Mouse (Mus musculus): ENCODE data around the gene Papss2. TPM values are rescaled to one million over a fixed set of nuclear protein-coding genes. Genes with fewer than 3 reads are reported as not detected.

Papss2 gene
- polyA plus RNA-seq, 1 experiment from 2014 or later, result 2.1 TPM

DNA sequence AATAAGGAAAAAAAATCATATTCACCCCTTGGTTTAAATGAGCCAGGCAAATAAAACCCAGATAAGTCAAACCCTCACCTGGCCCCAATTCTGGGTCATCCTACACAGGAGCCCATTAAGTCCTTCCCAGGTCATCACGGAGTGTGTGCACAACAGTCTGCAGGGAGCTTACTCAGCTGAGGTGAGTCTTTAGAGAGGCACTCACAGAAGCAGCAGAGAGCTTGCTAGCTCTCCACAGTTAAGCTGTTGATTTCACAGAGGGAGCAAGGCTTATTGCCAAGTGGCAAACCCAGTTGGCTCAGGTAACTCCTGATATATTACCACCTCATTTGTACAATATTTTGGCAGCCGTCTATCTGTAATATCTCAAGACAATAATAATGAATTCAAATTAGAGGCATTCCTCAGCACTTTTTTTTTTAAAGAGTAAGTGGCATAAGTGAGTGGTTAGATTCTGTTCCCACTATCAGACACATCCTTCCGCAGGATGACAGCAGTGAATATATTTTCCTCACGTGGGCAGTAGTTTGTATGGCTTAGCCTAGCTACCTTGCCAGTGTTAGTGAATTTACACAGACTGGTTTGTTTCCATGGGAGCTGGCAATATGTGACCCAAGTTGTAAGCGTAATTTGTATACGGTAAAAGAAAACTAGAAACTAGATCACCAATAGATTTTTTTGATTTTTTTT, 9.1 kb downstream of the Papss2 start:
- no peak overlapping the region for H3K4me2 ChIP-seq
- no peaks in the 10 kb centered on the region for H3K27me3 ChIP-seq (ENCODE audit: control insufficient read depth, insufficient read depth, low read length)
- no peak overlapping the region for H3K9ac ChIP-seq (ENCODE audit: low read length)
- 85% methylated on average over 6 of the region's 6 CpGs for WGBS
- H3K4me1 ChIP-seq (ENCODE audit: control insufficient read depth, insufficient read depth, low read length), result no peaks in the 10 kb centered on the region
- no peak overlapping the region for H3K4me3 ChIP-seq (ENCODE audit: low read depth, low read length)
- H3K27ac ChIP-seq (ENCODE audit: low read depth, low read length), result no peak overlapping the region
- DNase-seq (ENCODE audit: low spot score, missing footprints) (no peak), ATAC-seq (ENCODE audit: low FRiP score) (no peak)
- no peaks in the 10 kb centered on the region for H3K36me3 ChIP-seq (ENCODE audit: control insufficient read depth, insufficient read depth, low read length)
- H3K9me3 ChIP-seq (ENCODE audit: control insufficient read depth, low read length), result no peaks in the 10 kb centered on the region

DNA sequence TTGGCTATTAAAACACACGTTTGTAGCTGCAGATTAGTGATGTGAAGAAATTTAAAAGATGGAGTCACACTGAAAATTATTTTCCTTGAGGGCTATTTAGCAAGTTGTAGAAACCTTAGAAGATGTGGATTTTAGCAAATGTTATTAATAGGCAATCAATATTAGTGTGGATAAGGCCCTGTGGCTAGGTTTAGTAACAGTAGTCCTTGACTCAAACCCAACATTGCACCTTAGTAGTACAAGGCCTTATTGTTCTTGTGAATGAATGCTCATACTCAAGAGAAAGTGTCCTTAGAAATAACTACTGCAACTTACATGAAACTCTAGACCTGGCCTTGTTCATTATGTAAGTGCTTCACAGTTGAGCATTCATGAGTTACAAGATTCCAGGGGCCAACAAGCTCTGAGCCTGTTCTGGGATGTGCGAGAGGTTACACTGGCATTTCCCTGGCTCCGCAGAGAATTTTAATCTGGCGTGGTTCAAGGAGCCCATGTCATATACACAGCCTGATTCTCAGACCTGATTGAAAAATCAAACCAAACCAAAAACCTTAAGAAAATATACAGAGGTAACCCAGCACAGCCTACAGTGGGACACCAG, 10.7 kb downstream of the Papss2 start:
- no peaks in the 10 kb centered on the region for H3K9me3 ChIP-seq (ENCODE audit: control insufficient read depth, low read length)
- H3K36me3 ChIP-seq (ENCODE audit: control insufficient read depth, insufficient read depth, low read length), result no peaks in the 10 kb centered on the region
- no peak overlapping the region for H3K27ac ChIP-seq (ENCODE audit: low read depth, low read length)
- H3K4me3 ChIP-seq (ENCODE audit: low read depth, low read length), result no peak overlapping the region
- 86% methylated on average over 4 of the region's 4 CpGs for WGBS
- no peak overlapping the region for H3K4me2 ChIP-seq
- DNase-seq (ENCODE audit: low spot score, missing footprints) (peak; percentile 31), ATAC-seq (ENCODE audit: low FRiP score) (no peak)
- no peaks in the 10 kb centered on the region for H3K4me1 ChIP-seq (ENCODE audit: control insufficient read depth, insufficient read depth, low read length)
- no peak overlapping the region for H3K9ac ChIP-seq (ENCODE audit: low read length)
- H3K27me3 ChIP-seq (ENCODE audit: control insufficient read depth, insufficient read depth, low read length), result no peaks in the 10 kb centered on the region

DNA sequence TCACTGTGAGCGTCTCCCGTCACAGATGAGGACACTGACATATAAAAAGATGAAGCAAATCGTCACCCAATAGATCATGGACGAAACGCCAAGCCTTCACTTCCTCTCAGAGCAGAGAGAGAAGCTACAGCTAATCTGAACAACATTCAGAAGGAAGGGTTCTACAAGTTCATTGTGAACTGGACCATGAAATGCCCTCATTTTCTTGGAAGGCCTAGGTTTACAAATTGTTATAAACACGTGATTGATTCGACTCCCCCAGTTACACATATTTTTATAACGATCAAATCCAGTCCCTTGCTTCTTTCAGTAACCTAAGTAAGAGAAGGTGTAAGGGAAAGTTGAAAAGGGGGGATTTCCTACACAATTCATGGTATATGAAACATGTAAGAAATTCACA, 11.4 kb downstream of the Papss2 start:
- Histone ChIP-seq H3K4me3 (ENCODE audit: low read depth, low read length) (no peak overlapping the region), H3K9me3 (ENCODE audit: control insufficient read depth, low read length) (no peaks in the 10 kb centered on the region), H3K27me3 (ENCODE audit: control insufficient read depth, insufficient read depth, low read length) (no peaks in the 10 kb centered on the region), H3K27ac (ENCODE audit: low read depth, low read length) (no peak overlapping the region), H3K36me3 (ENCODE audit: control insufficient read depth, insufficient read depth, low read length) (no peaks in the 10 kb centered on the region), H3K4me1 (ENCODE audit: control insufficient read depth, insufficient read depth, low read length) (no peaks in the 10 kb centered on the region), H3K4me2 (no peak overlapping the region), H3K9ac (ENCODE audit: low read length) (no peak overlapping the region)
- ATAC-seq (ENCODE audit: low FRiP score) (no peak), DNase-seq (ENCODE audit: low spot score, missing footprints) (peak; percentile 56)
- WGBS, result 89% methylated on average over 8 of the region's 8 CpGs

DNA sequence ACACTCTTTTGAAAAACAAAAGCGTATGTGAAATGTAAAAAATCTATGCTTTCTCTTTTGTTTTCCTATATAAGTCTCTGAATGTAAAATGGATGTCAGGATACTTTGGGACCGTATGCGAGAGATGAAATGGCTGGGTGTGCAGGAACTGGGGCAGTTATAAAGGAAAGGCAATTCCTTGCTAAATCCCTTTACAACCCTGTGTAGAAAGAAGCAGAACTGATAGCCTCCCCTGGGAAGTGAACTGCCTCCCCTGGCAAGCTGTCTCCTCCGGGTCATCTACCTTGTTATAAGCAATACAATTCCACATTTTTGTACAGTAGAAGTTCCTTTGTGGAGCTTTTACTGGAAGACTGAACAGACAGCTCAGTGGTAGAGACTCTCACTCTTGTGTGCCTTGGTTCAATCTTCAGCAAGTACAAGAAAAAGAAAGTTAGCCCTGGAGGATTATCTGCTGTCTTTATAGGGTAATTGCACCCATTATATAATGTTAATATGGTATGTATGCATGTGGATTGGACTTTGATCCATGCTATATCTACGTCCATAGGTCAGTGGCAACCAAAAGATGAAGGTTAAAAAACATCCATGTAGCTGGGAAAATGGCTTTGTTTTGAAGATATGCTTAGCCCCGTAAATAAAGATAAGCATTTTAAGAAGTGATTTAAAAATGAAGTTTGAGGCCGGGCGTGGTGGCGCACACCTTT, 15.9 kb downstream of the Papss2 start:
- Histone ChIP-seq H3K27me3 (ENCODE audit: control insufficient read depth, insufficient read depth, low read length) (no peaks in the 10 kb centered on the region), H3K27ac (ENCODE audit: low read depth, low read length) (no peak overlapping the region), H3K9ac (ENCODE audit: low read length) (no peak overlapping the region), H3K9me3 (ENCODE audit: control insufficient read depth, low read length) (no peaks in the 10 kb centered on the region), H3K4me1 (ENCODE audit: control insufficient read depth, insufficient read depth, low read length) (no peaks in the 10 kb centered on the region), H3K36me3 (ENCODE audit: control insufficient read depth, insufficient read depth, low read length) (no peaks in the 10 kb centered on the region), H3K4me2 (no peak overlapping the region), H3K4me3 (ENCODE audit: low read depth, low read length) (no peak overlapping the region)
- ATAC-seq (ENCODE audit: low FRiP score), result no peak
- WGBS, result 90% methylated on average over 9 of the region's 9 CpGs
- DNase-seq (ENCODE audit: low spot score, missing footprints), result peak; percentile 86

- WGBS, result 80% methylated on average over 12 of the region's 12 CpGs
- H3K4me2 ChIP-seq, result no peak overlapping the region
- DNase-seq (ENCODE audit: low spot score, missing footprints), result peak; percentile 69
- H3K9ac ChIP-seq (ENCODE audit: low read length), result no peak overlapping the region
- no peaks in the 10 kb centered on the region for H3K27me3 ChIP-seq (ENCODE audit: control insufficient read depth, insufficient read depth, low read length)
- ATAC-seq (ENCODE audit: low FRiP score), result no peak
- H3K36me3 ChIP-seq (ENCODE audit: control insufficient read depth, insufficient read depth, low read length), result no peaks in the 10 kb centered on the region
- no peak overlapping the region for H3K4me3 ChIP-seq (ENCODE audit: low read depth, low read length)
- H3K9me3 ChIP-seq (ENCODE audit: control insufficient read depth, low read length), result no peaks in the 10 kb centered on the region
- H3K4me1 ChIP-seq (ENCODE audit: control insufficient read depth, insufficient read depth, low read length), result no peaks in the 10 kb centered on the region
- H3K27ac ChIP-seq (ENCODE audit: low read depth, low read length), result no peak overlapping the region
Measured at GRCm38 (mm10) chr19:32614046-32614771, 18.6 kb downstream of the Papss2 start.

DNA sequence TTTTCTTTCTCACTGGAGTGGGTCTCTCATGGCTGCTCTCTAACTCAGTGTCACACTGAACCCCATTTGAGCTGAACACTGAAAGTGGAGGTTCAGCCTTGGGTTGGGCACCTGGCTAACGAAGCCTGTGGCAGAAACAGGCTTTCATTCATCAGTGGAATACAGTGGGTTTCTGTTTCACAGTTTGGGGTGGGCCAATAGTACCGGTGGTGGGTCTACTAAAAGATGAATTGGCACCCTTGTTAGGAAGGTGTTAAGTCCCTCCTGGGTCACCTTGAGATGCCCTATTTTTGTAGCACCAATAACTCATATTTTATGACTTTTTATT, 19.1 kb downstream of the Papss2 start:
- Histone ChIP-seq H3K4me1 (ENCODE audit: control insufficient read depth, insufficient read depth, low read length) (no peaks in the 10 kb centered on the region), H3K27me3 (ENCODE audit: control insufficient read depth, insufficient read depth, low read length) (no peaks in the 10 kb centered on the region), H3K4me3 (ENCODE audit: low read depth, low read length) (no peak overlapping the region), H3K9me3 (ENCODE audit: control insufficient read depth, low read length) (no peaks in the 10 kb centered on the region), H3K36me3 (ENCODE audit: control insufficient read depth, insufficient read depth, low read length) (no peaks in the 10 kb centered on the region), H3K4me2 (no peak overlapping the region), H3K27ac (ENCODE audit: low read depth, low read length) (no peak overlapping the region), H3K9ac (ENCODE audit: low read length) (no peak overlapping the region)
- 79% methylated on average over 2 of the region's 2 CpGs for WGBS
- DNase-seq (ENCODE audit: low spot score, missing footprints) (peak; percentile 47), ATAC-seq (ENCODE audit: low FRiP score) (no peak)

- no peak for ATAC-seq (ENCODE audit: low FRiP score)
- WGBS, result 89% methylated on average over 7 of the region's 7 CpGs
Measured at GRCm38 (mm10) chr19:32616646-32617045, 21.1 kb downstream of the Papss2 start.

GRCm38 (mm10) chr19:32619739-32620138, 24.1 kb downstream of the Papss2 start:
- H3K27me3 ChIP-seq (ENCODE audit: control insufficient read depth, insufficient read depth, low read length), result no peaks in the 10 kb centered on the region
- no peak overlapping the region for H3K9ac ChIP-seq (ENCODE audit: low read length)
- H3K4me2 ChIP-seq, result no peak overlapping the region
- no peak overlapping the region for H3K4me3 ChIP-seq (ENCODE audit: low read depth, low read length)
- no peak for DNase-seq (ENCODE audit: low spot score, missing footprints)
- ATAC-seq (ENCODE audit: low FRiP score), result no peak
- WGBS, result 84% methylated on average over 2 of the region's 2 CpGs
- no peaks in the 10 kb centered on the region for H3K36me3 ChIP-seq (ENCODE audit: control insufficient read depth, insufficient read depth, low read length)
- H3K27ac ChIP-seq (ENCODE audit: low read depth, low read length), result no peak overlapping the region
- H3K4me1 ChIP-seq (ENCODE audit: control insufficient read depth, insufficient read depth, low read length), result no peaks in the 10 kb centered on the region
- no peaks in the 10 kb centered on the region for H3K9me3 ChIP-seq (ENCODE audit: control insufficient read depth, low read length)

More at GRCm38 (mm10) chr19:32616646-32617045, 21.1 kb downstream of the Papss2 start:
- H3K4me3 ChIP-seq (ENCODE audit: low read depth, low read length), result no peak overlapping the region
- H3K36me3 ChIP-seq (ENCODE audit: control insufficient read depth, insufficient read depth, low read length), result no peaks in the 10 kb centered on the region
- no peak overlapping the region for H3K9ac ChIP-seq (ENCODE audit: low read length)
- H3K27ac ChIP-seq (ENCODE audit: low read depth, low read length), result no peak overlapping the region
- no peaks in the 10 kb centered on the region for H3K4me1 ChIP-seq (ENCODE audit: control insufficient read depth, insufficient read depth, low read length)
- no peaks in the 10 kb centered on the region for H3K27me3 ChIP-seq (ENCODE audit: control insufficient read depth, insufficient read depth, low read length)
- no peaks in the 10 kb centered on the region for H3K9me3 ChIP-seq (ENCODE audit: control insufficient read depth, low read length)
- no peak for DNase-seq (ENCODE audit: low spot score, missing footprints)
- no peak overlapping the region for H3K4me2 ChIP-seq
